Mouse (Mus musculus): ENCODE data around the gene Gm49450.

GRCm38 (mm10) chr15:98942081-98942480 lies 11.3 kb downstream of the Gm49450 start:
- TF ChIP-seq POLR2A (IDR thresholded peaks at IDR 0.05; ENCODE audit: control insufficient read depth, extremely low read depth, insufficient read depth, low read length, poor library complexity) (no peak), CTCF (IDR thresholded peaks at IDR 0.05; ENCODE audit: borderline replicate concordance, control insufficient read depth, extremely low read depth, insufficient read depth, low read length, poor library complexity) (no peak)
